Mouse (Mus musculus): ENCODE measurements around the gene Sash1. TPM values are rescaled to one million over a fixed set of nuclear protein-coding genes. Genes with fewer than 3 reads are reported as not detected.
A peak's percentile ranks its signal among the peaks of the same experiment; 100 is the strongest.

Gene Sash1
- polyA plus RNA-seq, 1 experiment = 96.7 TPM

GRCm38 (mm10) chr10:8767381-8767780, 118.5 kb downstream of the Sash1 start:
- TF ChIP-seq POLR2A (IDR thresholded peaks at IDR 0.05; ENCODE audit: borderline replicate concordance, low read depth, low read length) = no peak
- no peak for TF ChIP-seq CTCF (IDR thresholded peaks at IDR 0.05; ENCODE audit: low read depth, low read length)
- Histone ChIP-seq H3K27ac (ENCODE audit: insufficient read depth, low read depth, low read length) (no peak overlapping the region), H3K4me3 (ENCODE audit: insufficient read depth, low read length) (no peak overlapping the region), H3K4me1 (ENCODE audit: control insufficient read depth, insufficient read depth, low read length) (peaks cover 21% of the 10 kb centered on the region)

- TF ChIP-seq POLR2A (IDR thresholded peaks at IDR 0.05; ENCODE audit: borderline replicate concordance, low read depth, low read length) (no peak), CTCF (IDR thresholded peaks at IDR 0.05; ENCODE audit: low read depth, low read length) (no peak)
- H3K27ac ChIP-seq (ENCODE audit: insufficient read depth, low read depth, low read length) = no peak overlapping the region
- H3K4me1 ChIP-seq (ENCODE audit: control insufficient read depth, insufficient read depth, low read length) = peaks cover 16% of the 10 kb centered on the region
- no peak overlapping the region for H3K4me3 ChIP-seq (ENCODE audit: insufficient read depth, low read length)
These were observed 119.8 kb downstream of the Sash1 start for GRCm38 (mm10) chr10:8765922-8766522.

DNA sequence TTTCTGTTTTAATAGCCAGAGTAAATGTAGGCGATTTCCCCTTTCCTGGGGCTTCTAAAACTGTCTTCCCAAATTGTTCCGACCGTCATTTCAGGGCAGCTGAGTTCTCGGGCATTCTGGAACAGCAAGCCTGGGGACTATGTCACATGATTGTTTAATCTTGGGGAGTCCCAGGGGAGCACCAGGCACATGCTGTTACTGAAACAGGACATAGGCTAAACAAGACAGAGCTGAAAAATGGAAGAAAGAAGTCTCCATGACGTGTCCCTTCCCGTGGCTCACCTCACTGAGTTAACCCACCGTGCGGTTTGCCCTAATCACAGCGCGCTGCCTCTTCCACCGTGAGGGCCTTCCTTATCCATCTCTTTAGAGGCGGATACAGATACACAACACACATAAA, 123.1 kb downstream of the Sash1 start:
- Histone ChIP-seq H3K27ac (ENCODE audit: insufficient read depth, low read depth, low read length) (no peak overlapping the region), H3K4me3 (ENCODE audit: insufficient read depth, low read length) (no peak overlapping the region), H3K4me1 (ENCODE audit: control insufficient read depth, insufficient read depth, low read length) (peaks cover 25% of the 10 kb centered on the region)
- TF ChIP-seq CTCF (IDR thresholded peaks at IDR 0.05; ENCODE audit: low read depth, low read length) (no peak), POLR2A (IDR thresholded peaks at IDR 0.05; ENCODE audit: borderline replicate concordance, low read depth, low read length) (no peak)

DNA sequence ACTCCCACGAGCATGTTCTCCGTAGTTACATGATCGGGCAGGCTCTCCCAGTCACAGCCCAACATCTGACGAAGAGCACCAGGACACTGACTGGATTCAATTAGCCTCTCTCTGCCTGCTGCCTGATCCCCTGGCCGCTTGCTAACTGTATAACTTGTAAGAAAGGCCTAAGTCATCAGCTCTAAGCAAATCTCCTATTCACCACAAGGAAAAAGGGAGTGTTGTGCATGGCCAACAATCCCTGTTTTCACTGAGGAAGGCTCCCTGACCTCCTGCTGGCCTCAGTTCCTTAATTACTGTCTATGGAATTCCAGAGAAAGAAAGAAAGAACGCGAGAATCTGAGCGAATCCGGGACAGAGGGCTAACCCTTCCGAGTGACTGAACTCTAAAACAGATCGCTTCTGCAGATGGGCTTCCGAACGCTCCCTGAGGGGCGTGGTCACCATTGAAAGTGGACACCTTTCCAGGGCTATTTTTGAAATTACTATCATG, 123.6 kb downstream of the Sash1 start:
- TF ChIP-seq CTCF (IDR thresholded peaks at IDR 0.05; ENCODE audit: low read depth, low read length) (no peak), POLR2A (IDR thresholded peaks at IDR 0.05; ENCODE audit: borderline replicate concordance, low read depth, low read length) (no peak)
- Histone ChIP-seq H3K4me1 (ENCODE audit: control insufficient read depth, insufficient read depth, low read length) (peaks cover 30% of the 10 kb centered on the region), H3K27ac (ENCODE audit: insufficient read depth, low read depth, low read length) (no peak overlapping the region), H3K4me3 (ENCODE audit: insufficient read depth, low read length) (no peak overlapping the region)

- Histone ChIP-seq H3K4me3 (ENCODE audit: insufficient read depth, low read length) (no peak overlapping the region), H3K4me1 (ENCODE audit: control insufficient read depth, insufficient read depth, low read length) (peaks cover 35% of the 10 kb centered on the region), H3K27ac (ENCODE audit: insufficient read depth, low read depth, low read length) (no peak overlapping the region)
- TF ChIP-seq CTCF (IDR thresholded peaks at IDR 0.05; ENCODE audit: low read depth, low read length) = no peak
- no peak for TF ChIP-seq POLR2A (IDR thresholded peaks at IDR 0.05; ENCODE audit: borderline replicate concordance, low read depth, low read length)
These were observed 124.2 kb downstream of the Sash1 start for GRCm38 (mm10) chr10:8761656-8762055.

DNA sequence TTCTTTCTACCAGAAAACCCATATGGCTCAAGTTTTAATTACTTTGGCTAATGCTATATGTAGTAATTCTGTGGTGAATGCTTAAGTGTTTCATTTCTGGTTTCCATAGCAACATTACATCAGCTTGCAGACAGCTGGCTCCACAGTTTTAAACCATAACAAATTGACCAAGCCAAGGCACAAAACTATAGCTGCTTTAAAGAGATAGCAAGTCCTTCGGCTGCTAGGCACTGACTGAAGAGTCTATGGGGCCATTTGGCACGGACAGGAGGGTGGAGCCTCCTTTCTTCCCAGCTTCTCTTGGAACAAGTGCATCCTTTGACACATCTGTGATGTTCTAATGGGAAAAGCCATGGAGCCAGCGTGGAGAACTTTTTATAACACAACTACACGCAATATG, 125.3 kb downstream of the Sash1 start:
- TF ChIP-seq CTCF (IDR thresholded peaks at IDR 0.05; ENCODE audit: low read depth, low read length) (no peak), POLR2A (IDR thresholded peaks at IDR 0.05; ENCODE audit: borderline replicate concordance, low read depth, low read length) (no peak)
- H3K4me1 ChIP-seq (ENCODE audit: control insufficient read depth, insufficient read depth, low read length) = peaks cover 36% of the 10 kb centered on the region
- no peak overlapping the region for H3K4me3 ChIP-seq (ENCODE audit: insufficient read depth, low read length)

DNA sequence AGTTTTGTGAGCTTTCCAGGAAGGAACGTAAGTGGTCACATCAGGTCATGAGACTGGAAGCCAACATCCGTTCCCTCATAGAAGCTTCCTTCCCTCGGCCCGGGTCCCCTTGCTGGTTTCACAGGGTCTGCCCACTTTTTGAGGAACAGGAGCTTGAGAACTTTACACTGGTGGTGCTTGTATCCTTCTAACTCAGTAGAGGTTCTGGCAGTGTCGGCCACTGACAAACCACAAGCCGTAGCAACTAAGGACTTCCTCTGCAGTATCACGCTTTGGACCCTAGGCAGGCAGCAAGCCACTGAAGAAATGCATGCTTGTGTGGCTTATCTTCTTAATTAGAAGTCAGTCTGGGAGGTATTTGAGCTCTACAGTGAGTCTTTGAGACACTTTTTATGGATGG, 126.6 kb downstream of the Sash1 start:
- H3K4me1 ChIP-seq (ENCODE audit: control insufficient read depth, insufficient read depth, low read length) = peaks cover 36% of the 10 kb centered on the region
- peak overlapping the region; percentile 17 for H3K4me3 ChIP-seq (ENCODE audit: insufficient read depth, low read length)
- TF ChIP-seq CTCF (IDR thresholded peaks at IDR 0.05; ENCODE audit: low read depth, low read length) = no peak
- peak overlapping the region; percentile 85 for H3K27ac ChIP-seq (ENCODE audit: insufficient read depth, low read depth, low read length)

More for the DNA sequence above, 125.3 kb downstream of the Sash1 start:
- H3K27ac ChIP-seq (ENCODE audit: insufficient read depth, low read depth, low read length) = no peak overlapping the region

DNA sequence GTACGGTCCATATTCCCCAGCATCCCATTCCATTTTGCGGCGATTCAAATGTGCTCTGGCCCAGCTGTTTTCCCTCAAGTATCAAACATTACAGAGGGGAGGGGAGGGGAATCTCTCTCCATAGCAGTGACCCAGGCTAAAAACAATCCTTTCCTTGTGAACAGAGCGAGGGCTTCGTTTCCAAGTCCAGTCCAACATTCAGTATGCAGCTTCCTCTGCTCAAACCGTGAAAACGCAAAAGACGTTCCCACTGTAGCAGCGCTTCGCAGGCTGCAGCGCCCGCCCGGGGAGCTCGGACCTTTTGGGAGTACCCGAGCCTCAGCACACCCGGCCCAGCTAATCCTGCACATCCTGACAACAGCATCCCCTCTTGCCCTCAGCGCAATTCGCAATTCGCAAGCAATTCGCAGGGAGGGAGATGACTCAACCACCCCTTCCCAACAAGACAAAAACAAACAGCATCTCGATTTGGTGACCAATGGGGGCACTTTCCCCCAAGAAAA, 128.4 kb downstream of the Sash1 start:
- peak overlapping the region; percentile 15; the same call in 1 of the 2 replicates for H3K27ac ChIP-seq (ENCODE audit: insufficient read depth, low read depth, low read length)

GRCm38 (mm10) chr10:8756604-8757354, 129.1 kb downstream of the Sash1 start:
- Histone ChIP-seq H3K4me3 (ENCODE audit: insufficient read depth, low read length) (no peak overlapping the region), H3K27ac (ENCODE audit: insufficient read depth, low read depth, low read length) (peak overlapping the region; percentile 15; the same call in 1 of the 2 replicates), H3K4me1 (ENCODE audit: control insufficient read depth, insufficient read depth, low read length) (peaks cover 36% of the 10 kb centered on the region)
- TF ChIP-seq CTCF (IDR thresholded peaks at IDR 0.05; ENCODE audit: low read depth, low read length) = no peak
- no peak for TF ChIP-seq POLR2A (IDR thresholded peaks at IDR 0.05; ENCODE audit: borderline replicate concordance, low read depth, low read length)

More for the DNA sequence above, 128.4 kb downstream of the Sash1 start:
- TF ChIP-seq CTCF (IDR thresholded peaks at IDR 0.05; ENCODE audit: low read depth, low read length) = no peak
- no peak for TF ChIP-seq POLR2A (IDR thresholded peaks at IDR 0.05; ENCODE audit: borderline replicate concordance, low read depth, low read length)
- Histone ChIP-seq H3K4me3 (ENCODE audit: insufficient read depth, low read length) (no peak overlapping the region), H3K4me1 (ENCODE audit: control insufficient read depth, insufficient read depth, low read length) (peaks cover 36% of the 10 kb centered on the region)

DNA sequence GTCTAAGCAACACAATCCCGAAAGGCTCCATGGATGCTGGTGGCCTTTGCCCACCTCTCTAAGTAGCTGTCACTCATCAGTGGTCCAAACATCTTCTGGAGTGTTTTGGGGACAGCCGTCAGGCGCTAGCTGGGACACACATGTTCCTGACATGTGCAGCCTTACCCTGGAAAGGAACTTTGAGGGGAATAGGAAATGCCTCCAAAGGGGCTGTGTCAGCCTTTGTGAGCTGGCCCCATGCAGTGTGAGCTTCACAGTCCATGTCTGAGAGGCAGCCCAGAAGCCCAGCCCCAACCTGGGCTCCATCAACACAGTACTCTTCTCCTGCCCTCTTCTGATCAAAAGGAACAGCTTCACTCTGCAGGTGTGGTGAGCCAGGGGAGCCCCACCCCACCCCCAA, 132.5 kb downstream of the Sash1 start:
- H3K27ac ChIP-seq (ENCODE audit: insufficient read depth, low read depth, low read length) = no peak overlapping the region
- no peak for TF ChIP-seq POLR2A (IDR thresholded peaks at IDR 0.05; ENCODE audit: borderline replicate concordance, low read depth, low read length)
- TF ChIP-seq CTCF (IDR thresholded peaks at IDR 0.05; ENCODE audit: low read depth, low read length) = no peak
- peaks cover 16% of the 10 kb centered on the region for H3K4me1 ChIP-seq (ENCODE audit: control insufficient read depth, insufficient read depth, low read length)

More for the DNA sequence above, 132.5 kb downstream of the Sash1 start:
- no peak overlapping the region for H3K4me3 ChIP-seq (ENCODE audit: insufficient read depth, low read length)

Measured in bone marrow macrophage, adult 2 months (primary cell).